Comparison of ENCODE assay signal across 22 mouse cellular contexts in the genomic region with DNA sequence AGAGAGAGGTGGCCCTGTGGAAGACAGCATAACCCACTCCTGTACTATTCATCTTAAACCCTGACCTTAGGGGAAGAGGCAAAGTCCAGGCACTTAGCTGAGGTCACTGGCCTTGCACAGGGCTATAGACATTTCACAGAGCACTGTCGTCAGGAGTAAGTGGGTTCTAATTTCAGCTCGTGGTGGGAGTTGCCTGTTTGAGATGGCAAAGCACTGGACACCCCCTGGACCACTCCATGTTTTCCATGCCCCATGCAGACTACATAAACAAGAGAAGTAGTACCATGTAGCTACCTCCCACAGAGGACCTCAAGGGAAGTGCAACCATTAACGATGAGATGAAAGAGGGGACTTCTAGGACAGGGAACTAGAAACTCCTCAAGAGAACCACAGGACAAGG.
"Had no signal": no experiment of that assay in that cellular context is flagged by ENCODE, and none has a peak within 500 bp of the region (broad histone marks: within the 10 kb centered on the region; RNA-seq: fewer than 3 reads in every experiment).

No protein-coding gene starts in this region.

- H3K9me3 ChIP-seq: heart, embryonic 10.5 days; heart, embryonic 12.5 days; hindbrain, embryonic 13.5 days; hindbrain, embryonic 15.5 days; limb, embryonic 13.5 days; limb, embryonic 15.5 days; liver, embryonic 12.5 days had no signal

- H3K9ac ChIP-seq: heart, embryonic 12.5 days; hindbrain, embryonic 13.5 days; hindbrain, embryonic 15.5 days; limb, embryonic 13.5 days; limb, embryonic 15.5 days; liver, embryonic 12.5 days; liver, embryonic 14.5 days had no signal

- H3K4me2 ChIP-seq: heart, embryonic 12.5 days; hindbrain, embryonic 13.5 days; hindbrain, embryonic 15.5 days; limb, embryonic 13.5 days; limb, embryonic 15.5 days; liver, embryonic 12.5 days had no signal

- H3K36me3 ChIP-seq: heart, embryonic 10.5 days; heart, embryonic 12.5 days; hindbrain, embryonic 13.5 days; hindbrain, embryonic 15.5 days; limb, embryonic 13.5 days; limb, embryonic 15.5 days; liver, embryonic 12.5 days had no signal

- DNase-seq: gastrocnemius, postnatal 14 days; gastrocnemius, postnatal 36 days; heart, adult 18-20 months; heart, postnatal 10 days; kidney, adult 11 months; kidney, adult 2 months; kidney, adult 9 months; kidney, postnatal 25 days; layer of hippocampus, adult 9-11 months; layer of hippocampus, postnatal 36 days; left cerebral cortex, postnatal 4 days had no signal

- H3K4me1 ChIP-seq: heart, embryonic 10.5 days; heart, embryonic 12.5 days; limb, embryonic 13.5 days; limb, embryonic 15.5 days; liver, embryonic 12.5 days had no signal

- H3K27me3 ChIP-seq: hindbrain, embryonic 13.5 days; hindbrain, embryonic 15.5 days; limb, embryonic 13.5 days; limb, embryonic 15.5 days; liver, embryonic 12.5 days had no signal

- H3K27ac ChIP-seq: heart, embryonic 10.5 days; hindbrain, embryonic 13.5 days; hindbrain, embryonic 15.5 days; hindbrain, postnatal 0 days; kidney, postnatal 0 days; limb, embryonic 13.5 days; limb, embryonic 15.5 days; liver, embryonic 12.5 days; liver, embryonic 14.5 days had no signal

- H3K4me3 ChIP-seq: heart, embryonic 10.5 days; heart, embryonic 12.5 days; hindbrain, embryonic 13.5 days; hindbrain, embryonic 15.5 days; limb, embryonic 13.5 days; limb, embryonic 15.5 days; liver, embryonic 12.5 days had no signal

- ATAC-seq: hindbrain, postnatal 0 days; intestine, embryonic 16.5 days; liver, embryonic 12.5 days had no signal
